Mouse (Mus musculus) kidney, embryonic 15.5 days (tissue): ENCODE measurements at regions not wholly inside any gene's neighbourhood (a gene's known extent, or its start where the extent isn't known, plus 50 kb on each side); places are given as distances from the start of the nearest gene placed in this dataset.
A peak's percentile ranks its signal among the peaks of the same experiment; 100 is the strongest.
"Not testable (repeated sequence)": the region's sequence is repeated elsewhere in the genome, so short reads cannot be mapped to it uniquely, and the experiment has no call there.

Experiments
- ATAC-seq: fragments of 200-750 bp; cut with Nextera tagmentation; replicated peaks from 2 replicates; pipeline ENCODE4 v1.8.0; 2017; ENCODE audit warnings: moderate TSS enrichment; ENCODE audit not compliant: low FRiP score
- H3K27ac ChIP-seq: fragments of 300-500 bp; sonication (generic); 2 replicates; pipeline ENCODE4 v1.5.1; 2015; ENCODE audit warnings: mild to moderate bottlenecking, inconsistent platforms
- H3K27me3 ChIP-seq: fragments of 300-500 bp; sonication (generic); 2 replicates; pipeline ENCODE4 v1.6.1; 2015; ENCODE audit warnings: inconsistent platforms
- H3K36me3 ChIP-seq: fragments of 300-500 bp; sonication (generic); 2 replicates; pipeline ENCODE4 v1.6.1; 2015; ENCODE audit warnings: inconsistent platforms
- H3K4me1 ChIP-seq: fragments of 300-500 bp; sonication (generic); 2 replicates; pipeline ENCODE4 v1.6.1; 2015; ENCODE audit warnings: inconsistent platforms
- H3K4me2 ChIP-seq: fragments of 300-500 bp; sonication (generic); 2 replicates; pipeline ENCODE4 v1.6.1; 2015; ENCODE audit warnings: moderate library complexity, mild to moderate bottlenecking, inconsistent platforms
- H3K4me3 ChIP-seq: fragments of 300-500 bp; sonication (generic); replicated peaks from 2 replicates; pipeline ENCODE4 v1.5.1; 2015; ENCODE audit warnings: mild to moderate bottlenecking, inconsistent platforms
- H3K9ac ChIP-seq: fragments of 300-500 bp; sonication (generic); 2 replicates; pipeline ENCODE4 v1.6.1; 2015; ENCODE audit warnings: mild to moderate bottlenecking, inconsistent platforms
- H3K9me3 ChIP-seq: fragments of 300-500 bp; sonication (generic); replicated peaks from 2 replicates; pipeline ENCODE4 v1.6.1; 2016; ENCODE audit warnings: inconsistent platforms
- WGBS: fragments of 180-500 bp; shearing (Covaris S2); methylation state at CpG from one replicate; pipeline ENCODE4 v1.1.7; 2015; ENCODE audit warnings: mixed read lengths; 5-methylcytosine and 5-hydroxymethylcytosine counted together

DNA sequence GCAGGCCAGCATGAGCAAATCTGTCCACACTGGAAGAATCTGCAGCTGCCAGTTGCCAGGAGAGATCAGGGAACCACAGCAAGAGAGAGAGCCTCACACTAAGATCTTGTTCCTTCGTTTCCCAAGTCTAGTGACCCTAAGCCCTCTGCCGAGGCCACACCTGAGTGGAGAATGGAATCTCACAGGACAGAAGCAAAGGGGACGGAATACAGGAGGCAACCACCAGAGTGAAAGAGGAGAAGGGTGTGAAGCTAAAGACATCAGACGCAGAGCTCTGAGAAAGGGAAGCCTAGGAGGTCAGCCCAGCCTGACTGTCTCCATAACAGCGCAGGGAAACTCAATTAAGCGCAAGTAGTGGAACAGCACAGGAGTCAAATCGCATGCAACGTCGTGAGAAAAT lies 75.0 kb downstream of the Suds3 start:
- H3K4me2 ChIP-seq, result no peak overlapping the region
- H3K27me3 ChIP-seq, result no peaks in the 10 kb centered on the region
- peak; percentile 69 for ATAC-seq
- no peak overlapping the region for H3K4me3 ChIP-seq
- H3K9ac ChIP-seq, result no peak overlapping the region
- WGBS, result 35% methylated on average over 9 of the region's 9 CpGs
- no peaks in the 10 kb centered on the region for H3K36me3 ChIP-seq
- H3K9me3 ChIP-seq, result no peaks in the 10 kb centered on the region
- H3K4me1 ChIP-seq, result no peaks in the 10 kb centered on the region
- peak overlapping the region; percentile 41; the same call in 1 of the 2 replicates for H3K27ac ChIP-seq

DNA sequence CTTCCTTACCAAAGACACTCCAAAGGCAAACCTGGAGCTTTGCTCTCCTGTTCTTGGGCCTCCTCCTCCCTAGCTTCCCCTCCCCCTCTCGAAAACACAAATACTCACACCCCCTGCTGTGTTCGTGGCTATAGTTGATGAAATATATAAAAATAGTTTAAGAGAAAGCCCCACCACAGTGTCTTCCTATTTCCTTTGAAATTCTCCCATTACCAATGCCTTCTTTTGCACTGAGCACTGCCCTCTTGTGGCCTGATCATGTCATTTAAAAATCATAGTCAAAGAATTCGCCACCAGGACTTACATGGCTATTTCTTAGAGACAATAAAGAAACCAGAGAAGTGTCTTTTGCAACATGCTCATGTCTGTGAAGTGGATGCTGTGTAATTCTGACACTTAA lies 78.7 kb downstream of the Suds3 start:
- Histone ChIP-seq H3K36me3 (no peaks in the 10 kb centered on the region), H3K27ac (no peak overlapping the region), H3K27me3 (no peaks in the 10 kb centered on the region), H3K9ac (no peak overlapping the region), H3K4me3 (no peak overlapping the region), H3K4me1 (no peaks in the 10 kb centered on the region), H3K4me2 (no peak overlapping the region), H3K9me3 (no peaks in the 10 kb centered on the region)
- ATAC-seq, result no peak
- 23% methylated on average over 3 of the region's 3 CpGs for WGBS

- no peak overlapping the region for H3K4me3 ChIP-seq
- ATAC-seq, result no peak
- no peak overlapping the region for H3K9ac ChIP-seq
- no peak overlapping the region for H3K27ac ChIP-seq
- H3K4me2 ChIP-seq, result no peak overlapping the region
- no peaks in the 10 kb centered on the region for H3K27me3 ChIP-seq
- H3K9me3 ChIP-seq, result no peaks in the 10 kb centered on the region
- no peaks in the 10 kb centered on the region for H3K36me3 ChIP-seq
- 73% methylated on average over 10 of the region's 10 CpGs for WGBS
- H3K4me1 ChIP-seq, result no peaks in the 10 kb centered on the region
Measured at GRCm38 (mm10) chr5:117032130-117032529, 83.8 kb downstream of the Suds3 start.

GRCm38 (mm10) chr5:117025689-117026383 lies 90.1 kb downstream of the Suds3 start:
- no peak for ATAC-seq
- 84% methylated on average over 13 of the region's 13 CpGs for WGBS
- no peak overlapping the region for H3K27ac ChIP-seq
- H3K27me3 ChIP-seq, result no peaks in the 10 kb centered on the region
- no peaks in the 10 kb centered on the region for H3K9me3 ChIP-seq
- no peak overlapping the region for H3K9ac ChIP-seq
- no peaks in the 10 kb centered on the region for H3K4me1 ChIP-seq
- no peak overlapping the region for H3K4me2 ChIP-seq
- no peak overlapping the region for H3K4me3 ChIP-seq
- no peaks in the 10 kb centered on the region for H3K36me3 ChIP-seq

DNA sequence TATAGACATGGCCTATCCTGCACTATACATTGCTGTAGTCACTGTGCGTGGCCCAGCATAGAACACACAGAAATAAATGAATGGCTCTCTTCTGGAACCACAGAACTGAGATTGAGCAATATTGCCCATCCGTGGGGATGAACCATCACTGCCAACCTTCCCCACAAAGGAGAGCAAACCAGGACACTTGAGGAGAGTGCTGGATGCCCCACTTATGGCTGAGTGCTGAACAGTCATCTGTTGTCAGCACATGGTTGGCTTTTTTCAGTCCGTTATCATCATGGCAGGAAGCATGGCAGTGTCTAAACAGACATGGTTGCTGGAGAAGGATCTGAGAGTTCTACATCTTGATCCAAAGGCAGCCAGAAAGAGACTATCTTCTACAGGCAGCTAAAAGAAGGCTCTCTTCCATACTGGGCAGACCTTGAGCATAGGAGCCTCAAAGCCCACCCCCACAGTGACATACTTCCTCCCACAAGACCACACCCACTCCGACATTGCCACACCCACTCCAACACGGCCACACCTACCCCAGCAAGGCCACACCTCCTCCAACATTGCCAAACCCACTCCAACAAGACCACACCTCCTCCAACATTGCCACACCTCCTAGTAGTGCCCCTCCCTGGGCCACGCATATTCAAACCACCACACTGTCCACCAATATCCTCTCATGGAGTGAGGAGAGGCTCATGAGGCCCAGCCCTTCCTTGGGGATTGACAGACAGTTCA lies 97.3 kb downstream of the Suds3 start:
- Histone ChIP-seq H3K36me3 (no peaks in the 10 kb centered on the region), H3K27ac (no peak overlapping the region), H3K4me2 (no peak overlapping the region), H3K4me1 (no peaks in the 10 kb centered on the region), H3K4me3 (no peak overlapping the region), H3K27me3 (no peaks in the 10 kb centered on the region), H3K9ac (no peak overlapping the region), H3K9me3 (no peaks in the 10 kb centered on the region)
- WGBS, result 81% methylated on average over 6 of the region's 6 CpGs
- no peak for ATAC-seq

DNA sequence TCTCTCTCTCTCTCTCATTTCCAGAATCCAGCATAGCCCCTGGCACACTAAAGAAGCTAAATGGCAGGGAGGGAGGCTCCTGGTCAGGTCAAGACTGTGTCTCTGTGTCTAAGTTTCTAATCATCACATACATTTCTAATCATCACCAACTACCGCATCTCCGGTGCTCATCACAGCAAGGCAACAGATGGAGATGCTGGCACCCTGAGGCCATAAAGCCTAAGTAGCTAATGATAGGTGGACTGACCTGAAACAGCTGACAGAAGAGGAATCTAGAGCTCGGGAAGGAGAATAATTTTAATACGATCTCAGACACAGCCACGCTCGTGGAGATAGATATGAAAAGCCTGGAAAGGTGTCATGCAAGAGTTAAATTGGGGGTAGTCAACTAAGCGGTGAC lies 104.8 kb downstream of the Suds3 start:
- H3K4me1 ChIP-seq, result no peaks in the 10 kb centered on the region
- no peaks in the 10 kb centered on the region for H3K27me3 ChIP-seq
- H3K9ac ChIP-seq, result no peak overlapping the region
- H3K27ac ChIP-seq, result no peak overlapping the region
- no peaks in the 10 kb centered on the region for H3K9me3 ChIP-seq
- H3K4me2 ChIP-seq, result no peak overlapping the region
- WGBS, result 85% methylated on average over 7 of the region's 7 CpGs
- H3K36me3 ChIP-seq, result no peaks in the 10 kb centered on the region
- ATAC-seq, result no peak
- H3K4me3 ChIP-seq, result no peak overlapping the region

DNA sequence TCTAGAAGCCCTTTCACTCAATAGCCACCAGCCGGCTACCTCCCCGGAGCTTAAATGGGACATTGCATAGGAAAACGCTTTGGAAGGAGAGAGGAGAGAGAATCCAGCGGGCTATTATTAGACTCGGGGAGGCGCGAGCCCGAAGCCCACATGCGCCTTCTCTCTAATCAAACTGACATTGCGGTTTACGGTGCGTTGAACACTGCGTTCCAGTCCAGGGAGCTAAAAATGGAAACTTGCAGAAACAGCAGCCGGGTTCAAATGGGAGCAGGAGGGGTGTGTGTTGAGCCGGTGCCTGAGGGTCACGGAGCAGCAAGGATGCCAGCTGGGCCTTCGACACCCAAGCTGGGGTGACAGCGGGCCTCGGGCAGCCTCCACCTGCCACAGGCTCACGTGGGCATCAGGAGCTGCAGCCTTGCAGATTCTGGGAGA lies 115.1 kb downstream of the Suds3 start:
- Histone ChIP-seq H3K4me2 (peak overlapping the region; percentile 28), H3K27ac (peak overlapping the region; percentile 32; the same call in 1 of the 2 replicates)

GRCm38 (mm10) chr5:116994508-116994907 lies 121.4 kb downstream of the Suds3 start:
- Histone ChIP-seq H3K9me3 (no peaks in the 10 kb centered on the region), H3K4me2 (no peak overlapping the region), H3K27ac (no peak overlapping the region), H3K4me1 (peaks cover 7% of the 10 kb centered on the region; the same call in 1 of the 2 replicates), H3K36me3 (no peaks in the 10 kb centered on the region), H3K27me3 (no peaks in the 10 kb centered on the region), H3K9ac (no peak overlapping the region), H3K4me3 (no peak overlapping the region)
- no peak for ATAC-seq
- 52% methylated on average over 5 of the region's 5 CpGs for WGBS

More for the DNA sequence above, 115.1 kb downstream of the Suds3 start:
- peak; percentile 73; the same call in 1 of the 2 replicates for ATAC-seq
- H3K9ac ChIP-seq, result no peak overlapping the region
- 27% methylated on average over 20 of the region's 20 CpGs for WGBS
- H3K27me3 ChIP-seq, result no peaks in the 10 kb centered on the region
- no peaks in the 10 kb centered on the region for H3K9me3 ChIP-seq
- no peaks in the 10 kb centered on the region for H3K36me3 ChIP-seq
- H3K4me3 ChIP-seq, result no peak overlapping the region
- H3K4me1 ChIP-seq, result peaks cover 8% of the 10 kb centered on the region; the same call in 1 of the 2 replicates

GRCm38 (mm10) chr5:116993674-116994073 lies 122.2 kb downstream of the Suds3 start:
- H3K9me3 ChIP-seq, result no peaks in the 10 kb centered on the region
- H3K4me1 ChIP-seq, result peaks cover 7% of the 10 kb centered on the region; the same call in 1 of the 2 replicates
- H3K27me3 ChIP-seq, result no peaks in the 10 kb centered on the region
- H3K4me3 ChIP-seq, result no peak overlapping the region
- H3K9ac ChIP-seq, result no peak overlapping the region
- no peak overlapping the region for H3K27ac ChIP-seq
- no peak overlapping the region for H3K4me2 ChIP-seq
- WGBS, result 63% methylated on average over 1 of the region's 1 CpGs
- no peak for ATAC-seq
- H3K36me3 ChIP-seq, result no peaks in the 10 kb centered on the region

GRCm38 (mm10) chr5:116991461-116991860 lies 124.5 kb downstream of the Suds3 start:
- ATAC-seq, result no peak
- Histone ChIP-seq H3K4me1 (peaks cover 7% of the 10 kb centered on the region; the same call in 1 of the 2 replicates), H3K27me3 (no peaks in the 10 kb centered on the region), H3K36me3 (no peaks in the 10 kb centered on the region), H3K9me3 (no peaks in the 10 kb centered on the region), H3K4me3 (no peak overlapping the region), H3K9ac (no peak overlapping the region), H3K27ac (no peak overlapping the region), H3K4me2 (no peak overlapping the region)
- WGBS, result 56% methylated on average over 6 of the region's 6 CpGs

- not testable (repeated sequence) for H3K4me3 ChIP-seq, H3K4me1 ChIP-seq, H3K27me3 ChIP-seq, H3K9ac ChIP-seq, H3K36me3 ChIP-seq, H3K27ac ChIP-seq, ATAC-seq, H3K4me2 ChIP-seq, H3K9me3 ChIP-seq
- WGBS, result 91% methylated on average over 4 of the region's 4 CpGs
Measured at GRCm38 (mm10) chr5:116971474-116971873, 144.4 kb downstream of the Suds3 start.

DNA sequence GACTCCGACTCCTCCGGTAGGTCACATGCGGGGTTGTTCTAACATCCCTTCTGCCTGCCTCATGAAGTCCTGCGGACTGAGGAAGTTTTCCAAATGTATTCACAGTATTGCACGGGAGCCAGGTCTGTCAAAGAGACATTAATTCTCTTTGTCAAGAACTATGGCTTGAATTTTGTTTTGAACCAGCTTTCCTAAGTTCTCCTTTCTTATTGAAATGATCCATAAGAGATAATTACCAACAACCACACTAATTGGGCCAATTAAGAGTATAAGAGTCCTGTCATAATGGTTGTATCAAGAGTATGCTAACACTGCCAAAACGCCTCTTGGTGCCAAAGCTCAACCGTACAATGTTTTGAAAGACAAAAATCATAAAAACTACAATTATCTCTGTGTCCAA lies 151.7 kb downstream of the Suds3 start:
- H3K27me3 ChIP-seq, result no peaks in the 10 kb centered on the region
- H3K4me1 ChIP-seq, result no peaks in the 10 kb centered on the region
- no peak overlapping the region for H3K27ac ChIP-seq
- H3K4me3 ChIP-seq, result no peak overlapping the region
- no peak overlapping the region for H3K9ac ChIP-seq
- H3K36me3 ChIP-seq, result no peaks in the 10 kb centered on the region
- no peak for ATAC-seq
- WGBS, result 73% methylated on average over 7 of the region's 7 CpGs
- no peak overlapping the region for H3K4me2 ChIP-seq
- H3K9me3 ChIP-seq, result no peaks in the 10 kb centered on the region
